In the genomic region with DNA sequence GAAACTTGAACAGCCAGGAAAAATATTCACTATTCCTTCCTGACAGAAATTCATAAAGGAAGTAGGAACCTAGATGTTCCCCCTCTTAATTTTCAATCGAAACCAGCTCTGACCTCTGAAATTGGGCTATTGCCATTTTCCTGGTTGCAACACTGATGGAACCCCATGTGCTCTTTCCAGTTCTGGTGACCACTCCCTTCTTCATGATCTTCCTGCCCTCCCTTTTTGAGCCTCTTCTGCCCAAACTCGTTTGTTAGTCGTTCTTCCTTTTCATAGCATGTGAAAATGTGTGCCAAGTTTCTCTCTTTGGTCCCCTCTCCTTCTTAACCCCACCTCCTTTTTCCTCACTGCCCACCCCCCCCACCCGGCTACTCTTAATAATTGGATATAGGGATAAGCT, we compare ENCODE assay signal across 28 mouse cellular contexts. TPM values are rescaled to one million over a fixed set of nuclear protein-coding genes. Genes with fewer than 3 reads are reported as not detected.
"Had no signal": no experiment of that assay in that cellular context is flagged by ENCODE, and none has a peak within 500 bp of the region (broad histone marks: within the 10 kb centered on the region; RNA-seq: fewer than 3 reads in every experiment).

No protein-coding gene starts in this region.

- H3K4me3 ChIP-seq: gastrocnemius, adult 2 months; heart, embryonic 13.5 days; heart, embryonic 15.5 days; hindbrain, embryonic 12.5 days; intestine, embryonic 15.5 days; layer of hippocampus, adult 2 months; left cerebral cortex, adult 2 months; limb, embryonic 10.5 days; limb, embryonic 12.5 days; liver, embryonic 13.5 days had no signal

- H3K27me3 ChIP-seq: heart, embryonic 13.5 days; heart, embryonic 15.5 days; hindbrain, embryonic 12.5 days; intestine, embryonic 15.5 days; limb, embryonic 12.5 days; liver, embryonic 13.5 days had no signal

- ATAC-seq: hindbrain, embryonic 16.5 days; inflammation-experienced regulatory T-cells, adult 6 months; intestine, embryonic 15.5 days; intestine, postnatal 0 days had no signal

- DNase-seq: gastrocnemius, adult 2 months; gastrocnemius, postnatal 10 days; gastrocnemius, postnatal 25 days; heart, postnatal 14 days; heart, postnatal 36 days; kidney, adult 18-20 months; kidney, adult 8-10 months; kidney, postnatal 10 days; kidney, postnatal 25 days; kidney, postnatal 4 days; liver; liver, embryonic 13.5 days had no signal

- H3K27ac ChIP-seq: gastrocnemius, adult 2 months; heart, embryonic 13.5 days; heart, embryonic 15.5 days; hindbrain, embryonic 12.5 days; hindbrain, embryonic 14.5 days; intestine, embryonic 15.5 days; layer of hippocampus, adult 2 months; left cerebral cortex, adult 2 months; limb, embryonic 10.5 days; limb, embryonic 12.5 days; liver, embryonic 13.5 days had no signal

- H3K36me3 ChIP-seq: heart, embryonic 13.5 days; heart, embryonic 15.5 days; hindbrain, embryonic 12.5 days; intestine, embryonic 15.5 days; limb, embryonic 10.5 days; limb, embryonic 12.5 days; liver, embryonic 13.5 days had no signal

- H3K9ac ChIP-seq: heart, embryonic 13.5 days; heart, embryonic 15.5 days; hindbrain, embryonic 12.5 days; hindbrain, embryonic 14.5 days; intestine, embryonic 15.5 days; limb, embryonic 12.5 days; liver, embryonic 13.5 days had no signal

- H3K4me1 ChIP-seq: heart, embryonic 13.5 days; heart, embryonic 15.5 days; hindbrain, embryonic 12.5 days; intestine, embryonic 15.5 days; limb, embryonic 10.5 days; limb, embryonic 12.5 days; liver, embryonic 13.5 days had no signal

RNA-seq across cellular contexts. Expression of a gene that starts 7.0 kb away (rescaled TPM):
- total RNA-seq: gastrocnemius, adult 2 months; gastrocnemius, postnatal 25 days; layer of hippocampus, adult 2 months; layer of hippocampus, postnatal 10 days; left cerebral cortex, postnatal 14 days; left cerebral cortex, postnatal 36 days had no signal
- polyA plus RNA-seq: heart, embryonic 11.5 days; inflammation-experienced regulatory T-cells, adult 6 months; limb, embryonic 10.5 days had no signal
